Mouse (Mus musculus) kidney, postnatal 36 days (tissue): Measurements from ENCODE around the gene Egfr.

Experiments used
- DNase-seq, 2 experiments: peaks; one replicate each; pipeline ENCODE4 v3.0.0; 2021 to 2022; ENCODE audit warnings: mixed read lengths in 2 of 2

Egfr gene

DNA sequence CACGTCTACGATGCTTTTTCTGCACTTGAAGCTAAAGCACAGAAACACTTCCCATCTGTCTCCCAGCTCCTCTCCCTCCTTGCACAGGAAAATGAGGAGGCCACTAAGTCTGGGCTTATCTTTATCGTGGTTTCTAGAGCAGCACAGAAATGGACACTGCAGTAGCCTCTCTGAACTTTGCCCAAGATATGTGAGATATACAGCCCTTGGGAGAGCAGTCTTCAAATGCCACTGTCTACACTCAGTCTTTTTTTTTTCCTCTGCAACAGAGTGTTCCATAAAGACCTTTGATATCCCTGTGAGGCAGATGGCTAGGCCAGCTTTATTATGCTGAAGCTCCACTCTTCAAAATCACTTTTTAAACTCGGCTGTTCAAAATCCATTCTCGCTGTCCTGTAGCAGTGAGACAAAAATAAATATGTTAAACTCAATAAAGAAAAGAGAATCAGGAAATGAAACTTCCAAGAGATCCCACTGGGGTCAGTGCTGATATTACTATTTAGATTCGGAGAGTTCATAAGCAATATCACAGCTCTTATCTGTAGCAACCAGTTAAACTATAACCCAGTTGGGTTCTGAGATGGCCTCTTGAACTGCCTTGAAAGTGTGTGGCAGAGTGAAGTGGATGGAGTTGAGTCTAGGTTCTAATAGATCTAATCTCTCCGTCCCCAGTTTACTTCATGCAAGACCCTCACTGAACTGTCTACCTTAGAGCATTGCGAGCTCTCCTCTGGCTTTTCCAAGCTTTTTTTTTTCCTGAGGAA, 148.8 kb downstream of the Egfr start:
- no peak for DNase-seq

DNA sequence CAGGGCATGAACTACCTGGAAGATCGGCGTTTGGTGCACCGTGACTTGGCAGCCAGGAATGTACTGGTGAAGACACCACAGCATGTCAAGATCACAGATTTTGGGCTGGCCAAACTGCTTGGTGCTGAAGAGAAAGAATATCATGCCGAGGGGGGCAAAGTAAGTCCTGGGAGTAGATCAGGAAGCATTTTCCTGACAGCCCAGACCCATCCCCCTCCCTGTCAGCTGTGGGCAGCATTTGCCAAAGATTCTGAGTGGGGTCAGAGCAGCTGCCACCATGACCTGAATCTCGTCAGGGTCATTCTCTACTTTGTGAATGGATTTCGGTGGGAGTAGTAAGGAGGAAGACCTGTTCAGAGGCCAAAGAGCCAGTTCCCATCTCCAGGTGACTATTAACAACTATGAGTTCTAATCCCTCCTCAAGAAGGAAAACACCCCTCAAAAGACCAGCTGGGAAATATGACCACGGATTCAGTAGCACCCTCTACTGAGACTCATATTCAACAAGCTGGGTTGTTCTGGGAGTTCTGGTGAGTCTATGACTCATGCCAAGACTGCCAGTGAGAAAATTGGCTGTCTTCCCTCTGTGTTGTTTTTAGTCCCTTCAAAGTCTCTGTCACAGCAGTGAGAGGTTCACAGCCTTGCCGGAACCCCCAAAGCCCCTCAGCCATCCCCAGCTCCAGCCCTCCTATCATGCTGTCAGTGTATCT, 152.5 kb downstream of the Egfr start:
- no peak for DNase-seq

DNA sequence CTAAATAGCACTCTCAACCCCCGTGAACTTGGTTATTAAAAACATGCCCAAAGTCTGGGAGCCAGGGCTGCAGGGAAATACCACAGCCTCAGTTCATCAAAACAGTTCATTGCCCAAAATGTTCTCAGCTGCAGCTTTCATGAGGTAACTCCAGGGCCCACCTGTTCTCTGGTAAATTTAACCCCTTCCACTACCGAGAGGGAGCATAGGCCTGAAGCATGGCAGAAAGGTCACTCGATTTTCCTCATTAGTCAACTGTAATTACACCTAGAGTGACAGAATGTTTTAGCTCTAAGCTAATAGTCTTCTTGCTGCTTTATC, 153.0 kb downstream of the Egfr start:
- DNase-seq: no peak

DNA sequence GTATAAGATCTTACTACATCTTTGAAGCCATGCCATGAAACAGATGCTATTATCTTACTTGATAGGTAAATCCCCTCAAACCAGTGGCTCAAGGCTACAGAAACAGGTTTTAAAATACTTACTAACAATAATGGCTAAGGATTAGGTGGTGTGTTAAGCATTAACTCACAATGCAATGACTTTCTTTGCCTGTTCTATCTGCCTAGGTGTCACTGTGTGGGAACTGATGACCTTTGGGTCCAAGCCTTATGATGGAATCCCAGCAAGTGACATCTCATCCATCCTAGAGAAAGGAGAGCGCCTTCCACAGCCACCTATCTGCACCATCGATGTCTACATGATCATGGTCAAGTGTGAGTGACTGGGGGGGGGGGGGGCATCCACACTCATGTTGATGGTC, 154.5 kb downstream of the Egfr start:
- no peak for DNase-seq

DNA sequence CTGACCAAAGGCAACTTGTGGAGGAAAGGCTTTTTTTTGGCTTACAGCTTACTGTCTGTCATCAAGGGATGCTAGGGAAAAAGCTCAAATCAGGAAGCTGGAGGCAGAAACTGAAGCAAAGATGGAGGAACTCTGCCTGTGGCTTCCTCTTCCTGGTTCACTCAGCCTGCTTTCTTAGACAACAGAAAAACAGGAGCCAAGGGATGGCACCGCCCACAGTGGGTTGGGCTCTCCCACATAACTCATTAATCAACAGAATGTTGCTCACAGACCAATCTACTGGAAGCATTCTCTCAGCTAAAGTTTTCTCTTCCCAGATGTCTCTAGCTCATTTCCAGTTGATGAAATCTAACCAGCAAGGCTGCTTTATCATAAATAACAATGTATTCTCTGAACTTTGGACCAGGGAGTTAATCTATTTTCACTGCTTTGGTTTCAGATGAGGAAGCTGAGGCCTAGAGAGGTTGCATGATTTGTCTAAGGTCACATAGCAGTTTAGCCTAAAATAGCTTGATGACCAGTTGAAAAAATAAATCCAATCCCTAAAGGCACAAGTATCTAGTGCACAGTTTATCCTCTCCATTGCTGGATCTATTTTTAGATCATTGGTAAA, 155.6 kb downstream of the Egfr start:
- DNase-seq: peak; percentile 23 to 38

DNA sequence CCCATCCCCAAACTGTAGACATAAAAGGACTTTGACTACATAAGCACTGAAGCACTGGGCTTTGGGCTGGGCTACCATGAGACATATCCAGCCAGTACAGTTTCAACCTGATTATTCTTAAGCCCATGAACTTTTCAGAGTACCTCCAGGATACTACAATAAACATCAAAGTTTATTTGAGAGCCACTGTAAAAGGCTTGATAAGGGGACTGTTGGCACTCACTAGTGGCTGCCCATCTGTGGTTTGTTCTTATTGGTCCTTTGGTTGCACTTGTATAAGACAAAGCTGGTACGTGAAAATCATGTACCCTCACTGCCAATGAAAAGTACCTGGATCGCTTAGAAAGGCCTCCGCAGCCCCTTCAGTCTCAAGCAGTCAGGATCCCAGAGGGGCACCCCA, 162.8 kb downstream of the Egfr start:
- no peak for DNase-seq

DNA sequence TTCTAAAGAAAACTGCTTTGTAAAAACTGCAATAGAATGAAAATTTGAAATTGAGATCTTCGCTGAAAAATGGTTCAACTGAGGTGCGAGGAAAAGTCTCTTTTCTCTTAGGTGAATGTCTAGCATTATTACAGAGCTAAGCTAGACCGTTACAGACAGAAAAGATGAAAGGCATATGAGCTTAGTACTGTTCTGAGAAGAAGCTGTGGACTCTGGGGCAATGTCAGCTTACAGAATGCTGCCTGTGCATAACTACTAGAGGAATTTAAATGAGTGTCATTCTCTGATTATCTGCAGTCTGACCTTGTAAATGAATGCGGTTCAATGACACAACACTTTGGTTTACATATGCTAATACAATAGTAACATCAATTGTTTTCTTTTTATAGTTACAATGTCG, 163.8 kb downstream of the Egfr start:
- no peak for DNase-seq

DNA sequence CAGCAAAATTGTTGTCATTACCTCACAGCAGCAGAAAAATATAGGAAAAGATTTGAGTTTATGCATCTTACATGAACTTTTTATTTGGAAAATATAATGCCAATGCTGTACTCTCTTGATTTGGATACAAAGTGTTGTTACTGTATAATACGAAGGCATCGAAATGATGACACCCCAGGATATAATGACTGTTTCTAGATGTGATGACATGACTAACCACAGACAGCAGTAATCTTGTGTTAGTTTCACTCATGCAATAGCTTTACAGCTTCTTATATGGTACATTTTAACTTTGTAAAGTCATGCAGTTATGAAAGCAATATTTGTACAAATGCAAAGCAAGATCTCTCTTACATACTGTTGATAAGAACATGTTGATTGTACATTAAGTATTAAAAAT, 165.5 kb downstream of the Egfr start:
- no peak for DNase-seq

DNA sequence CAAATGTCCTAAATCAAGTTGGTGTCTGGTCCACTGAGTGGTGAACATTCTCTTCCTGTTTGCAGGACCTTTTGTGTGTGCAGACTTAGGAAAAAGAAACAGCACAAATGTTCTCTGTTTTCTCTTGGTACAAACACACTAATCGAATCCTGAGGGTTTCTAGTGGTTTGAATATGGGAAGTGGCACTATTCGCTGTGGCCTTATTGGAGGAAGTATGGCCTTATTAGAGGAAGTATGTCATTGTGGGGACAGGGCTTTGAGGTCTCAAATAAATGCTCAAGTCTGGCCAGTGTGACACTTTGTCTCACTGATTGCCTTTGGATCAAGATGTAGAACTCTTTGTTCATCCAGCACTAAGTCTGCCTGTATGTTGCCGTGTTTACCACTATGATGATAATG, 180.2 kb downstream of the Egfr start:
- no peak for DNase-seq

DNA sequence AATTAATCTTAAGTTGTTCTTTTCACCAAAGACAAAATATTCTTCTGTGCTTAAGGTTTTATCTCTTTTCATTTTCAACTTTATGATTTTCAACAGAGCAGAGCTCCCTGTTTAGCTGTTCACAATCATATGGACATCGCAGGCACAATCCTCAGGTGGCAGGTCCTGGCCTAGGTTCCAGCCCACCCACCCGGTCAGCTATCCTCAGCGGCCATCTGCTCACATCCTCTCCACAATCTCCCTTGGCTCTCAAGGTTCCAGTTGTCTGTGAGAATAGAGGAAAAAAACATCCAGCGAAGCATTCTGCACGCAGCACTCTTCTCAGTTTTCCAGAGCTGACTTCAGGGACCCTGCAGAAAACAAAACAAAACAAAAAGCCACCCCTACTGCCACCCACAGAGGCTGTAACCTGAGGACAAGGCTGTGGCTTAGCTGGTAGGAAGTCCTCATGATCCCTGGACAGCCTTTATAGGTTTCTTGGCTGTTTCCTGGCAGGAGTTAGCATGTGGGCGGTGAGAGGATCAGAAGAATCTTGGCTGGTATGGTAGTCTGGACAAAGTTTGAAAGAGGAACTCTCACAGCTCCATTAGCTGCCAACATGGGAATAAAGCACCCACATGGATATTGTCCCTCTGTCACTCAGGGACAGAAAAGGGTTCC, 183.7 kb downstream of the Egfr start:
- peak; percentile 42 to 43 for DNase-seq

DNA sequence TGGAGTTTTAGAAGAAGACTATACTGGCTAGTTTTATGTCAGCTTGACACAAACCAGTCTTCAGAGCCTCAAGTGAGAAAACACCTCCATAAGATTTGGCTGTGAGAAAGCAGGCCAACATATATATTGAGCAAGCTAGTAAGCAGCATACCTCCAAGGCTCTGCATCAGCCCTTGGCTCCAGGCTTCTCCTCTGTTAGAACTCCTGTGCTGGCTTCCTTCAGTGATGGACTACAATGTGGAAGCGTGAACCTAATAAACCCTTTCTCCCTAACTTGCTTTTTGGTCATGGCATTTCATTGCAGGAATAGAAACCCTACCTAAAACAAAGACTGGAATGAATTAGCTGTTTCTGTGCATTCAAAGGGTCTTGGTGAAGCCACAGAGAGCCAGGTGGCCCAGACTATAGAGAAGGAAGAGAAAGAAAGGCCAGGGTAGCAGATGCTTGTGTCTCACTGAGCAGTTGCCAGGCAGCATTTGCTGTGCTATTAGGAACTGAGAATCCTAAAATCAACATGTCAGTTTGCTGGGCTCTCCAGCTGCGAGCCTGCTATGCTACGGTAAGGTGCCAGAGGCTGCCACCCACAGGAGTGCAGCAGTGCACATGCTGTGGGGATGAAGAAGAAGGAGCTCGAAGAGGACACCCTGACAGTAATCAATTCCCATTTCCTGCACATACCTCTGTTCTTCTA, 189.2 kb downstream of the Egfr start:
- no peak for DNase-seq

GRCm38 (mm10) chr11:16941973-16942452, 190.0 kb downstream of the Egfr start:
- no peak for DNase-seq

DNA sequence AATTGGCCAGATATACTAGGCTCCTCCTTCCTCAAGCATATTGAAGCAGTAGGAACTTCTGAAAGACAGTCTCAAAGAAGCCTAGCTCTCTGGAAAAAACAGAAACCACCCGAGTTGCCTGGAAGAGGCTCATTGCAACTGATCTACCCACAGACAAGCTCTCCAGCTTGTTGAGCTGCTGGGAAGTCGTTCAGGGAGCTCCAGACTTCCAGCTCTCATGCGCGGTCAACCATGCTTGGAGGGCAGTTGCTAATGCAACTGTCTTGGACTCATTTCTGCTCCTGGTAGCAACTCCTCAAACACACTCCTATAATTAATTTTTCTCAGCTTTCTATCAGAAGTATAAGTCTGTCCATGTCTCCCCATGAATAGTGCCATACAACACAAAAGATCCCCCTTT, 191.0 kb downstream of the Egfr start:
- DNase-seq: peak in 1 of 2 experiments; percentile 5

DNA sequence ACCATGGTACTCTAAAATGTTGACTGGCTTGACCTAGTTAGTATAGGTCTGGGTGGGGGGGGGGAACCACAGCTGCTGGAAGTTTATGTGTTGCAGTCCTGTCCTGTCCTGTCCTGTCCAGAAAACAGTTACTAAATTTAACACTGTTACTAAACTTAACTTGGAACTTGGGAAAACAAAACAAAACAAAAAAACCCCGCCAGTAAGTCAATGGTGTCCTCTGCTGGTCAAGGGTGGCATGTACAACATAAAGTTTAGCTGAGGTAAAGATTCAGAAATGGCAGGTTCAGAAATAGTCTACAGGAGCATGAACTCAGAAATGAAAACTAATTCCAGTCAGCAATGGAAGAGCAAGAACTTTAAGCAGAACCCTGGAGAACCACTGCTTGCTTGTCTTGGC, 196.8 kb downstream of the Egfr start:
- DNase-seq: peak; percentile 29 to 68

- DNase-seq: no peak
Measured at GRCm38 (mm10) chr11:16950226-16950975, 198.4 kb downstream of the Egfr start.

GRCm38 (mm10) chr11:16950976-16951760, 199.2 kb downstream of the Egfr start, which contains the start of gene Fbxo48:
Fbxo48 (plus strand) TSS chr11:16951375.
- peak; percentile 97 to 98 for DNase-seq

DNA sequence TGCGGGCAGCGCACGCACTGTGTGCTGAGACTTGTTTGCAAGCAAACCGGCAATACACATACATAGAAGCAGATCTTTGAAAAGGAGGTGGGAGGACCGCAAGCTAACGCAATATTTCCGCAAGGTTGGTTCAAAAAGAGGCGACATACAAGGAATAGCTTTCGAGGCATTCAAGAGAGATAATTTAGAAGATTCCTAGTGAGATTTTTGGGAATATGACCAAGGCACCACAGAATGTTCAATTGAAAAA, 199.7 kb downstream of the Egfr start:
- no peak for DNase-seq

- DNase-seq: no peak
Measured at GRCm38 (mm10) chr11:16956115-16956862, 204.3 kb downstream of the Egfr start.

- DNase-seq: no peak
Measured at GRCm38 (mm10) chr11:16957030-16957429, 205.0 kb downstream of the Egfr start.

- DNase-seq: no peak
Measured at GRCm38 (mm10) chr11:16958520-16958919, 206.5 kb downstream of the Egfr start.
